Mouse (Mus musculus) WW6 (cell line): ENCODE measurements around the gene 1110059G10Rik.

ENCODE experiments used
- DNase-seq: peaks from one replicate; pipeline ENCODE4 v3.0.0-alpha.2; 2013; ENCODE audit warnings: low read depth, low spot score

Gene 1110059G10Rik

GRCm38 (mm10) chr9:122950643-122951475 lies at the start of gene 1110059G10Rik, which contains the start of gene Kif15:
1110059G10Rik (minus strand) TSS chr9:122951000.
Kif15 (plus strand) TSS chr9:122951046.
- DNase-seq: peak; percentile 92

GRCm38 (mm10) chr9:122999193-122999586 lies 48.4 kb upstream of the 1110059G10Rik start:
- DNase-seq: no peak

- no peak for DNase-seq
Measured at GRCm38 (mm10) chr9:122998406-122999192, 47.8 kb upstream of the 1110059G10Rik start.

GRCm38 (mm10) chr9:122928915-122929314 lies 21.9 kb downstream of the 1110059G10Rik start:
- DNase-seq: no peak

GRCm38 (mm10) chr9:122922936-122923381 lies 27.8 kb downstream of the 1110059G10Rik start, which contains the start of gene Zfp105:
Zfp105 (plus strand) TSS chr9:122923072.
- DNase-seq: peak; percentile 67

- DNase-seq: no peak
Measured at GRCm38 (mm10) chr9:122922436-122922835, 28.4 kb downstream of the 1110059G10Rik start.

- DNase-seq: peak; percentile 46
Measured at GRCm38 (mm10) chr9:122902717-122903535, 47.9 kb downstream of the 1110059G10Rik start.

- no peak for DNase-seq
Measured at GRCm38 (mm10) chr9:122901047-122901446, 49.8 kb downstream of the 1110059G10Rik start.
